Comparison of ENCODE assay signal across 8 mouse cellular contexts in the genomic region with DNA sequence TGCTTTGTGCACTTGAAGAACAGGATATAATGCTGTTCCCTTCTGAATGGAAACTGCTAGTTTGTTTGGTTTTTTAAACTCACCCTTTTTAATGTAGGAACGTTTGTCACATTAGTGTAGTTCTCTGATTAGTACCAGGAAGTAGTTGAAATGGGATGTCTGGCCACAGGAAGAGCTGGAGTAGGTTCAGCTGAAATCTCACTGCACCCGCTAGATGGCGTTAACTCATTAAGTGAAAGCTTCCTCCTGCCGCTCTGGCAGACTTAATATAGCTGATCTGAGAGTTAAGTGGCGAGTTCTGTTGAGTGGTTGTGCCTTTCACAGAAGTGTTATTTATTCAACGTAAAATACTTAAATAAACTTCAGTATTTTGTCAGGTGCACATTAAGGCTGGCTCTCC.
DNase-seq lines count a peak whose midpoint lies in the region; ATAC-seq and TF ChIP-seq lines count a peak whose summit lies in the region.

No protein-coding gene starts in this region.

- no peak for ATAC-seq in kidney, postnatal 0 days (replicated peaks; ENCODE audit: low FRiP score, low read depth)
- ATAC-seq in liver, embryonic 13.5 days (ENCODE audit: low read depth): no peak

- intact Hi-C loops in gastrocnemius, postnatal 14 days (cut with DNase I; ENCODE audit: low total_unique reads): loop anchor here (5.0 kb wide), 1 partner anchor 146 kb away; no protein-coding TSS in a partner anchor

- no peaks in the 10 kb centered on the region for H3K36me3 ChIP-seq in kidney, postnatal 0 days (ENCODE audit: insufficient read depth, low read length)
- H3K36me3 ChIP-seq in liver, embryonic 13.5 days: no peaks in the 10 kb centered on the region

- H3K27me3 ChIP-seq in kidney, postnatal 0 days (ENCODE audit: insufficient read depth, low read length): no peaks in the 10 kb centered on the region
- no peaks in the 10 kb centered on the region for H3K27me3 ChIP-seq in liver, embryonic 13.5 days

- no peak overlapping the region for H3K9ac ChIP-seq in kidney, postnatal 0 days (ENCODE audit: low read depth, low read length)
- H3K9ac ChIP-seq in liver, embryonic 13.5 days: no peak overlapping the region

- no peak overlapping the region for H3K4me3 ChIP-seq in kidney, postnatal 0 days (replicated peaks; ENCODE audit: low read depth, low read length)
- H3K4me3 ChIP-seq in liver, embryonic 13.5 days (replicated peaks): no peak overlapping the region

- H3K27ac ChIP-seq in kidney, postnatal 0 days: no peak overlapping the region
- no peak overlapping the region for H3K27ac ChIP-seq in liver, embryonic 13.5 days

- H3K9me3 ChIP-seq in kidney, postnatal 0 days (replicated peaks; ENCODE audit: low read length): no peaks in the 10 kb centered on the region
- no peaks in the 10 kb centered on the region for H3K9me3 ChIP-seq in liver, embryonic 13.5 days (replicated peaks)

- DNase-seq in A20 (ENCODE audit: low read depth, low spot score): peak; percentile 87
- DNase-seq in T-cell, adult 2 months (ENCODE audit: low spot score): peak; percentile 68
- peak; percentile 81 to 89 for DNase-seq in cerebellum, postnatal 25 days
- DNase-seq in gastrocnemius, postnatal 14 days: peak; percentile 78
- peak; percentile 96 for DNase-seq in kidney, postnatal 0 days (ENCODE audit: low spot score)
- peak; percentile 40 for DNase-seq in liver, embryonic 13.5 days
- DNase-seq in ovary, postnatal 10 days (ENCODE audit: low spot score): peak; percentile 35
- DNase-seq in thymus, postnatal 0 days (ENCODE audit: low spot score): peak; percentile 82

- peak; percentile 86 for TF ChIP-seq CTCF in kidney, postnatal 0 days (IDR thresholded peaks at IDR 0.05; ENCODE audit: low read depth)

- no peaks in the 10 kb centered on the region for H3K4me1 ChIP-seq in kidney, postnatal 0 days (replicated peaks; ENCODE audit: insufficient read depth, low read length)
- H3K4me1 ChIP-seq in liver, embryonic 13.5 days (replicated peaks): no peaks in the 10 kb centered on the region

- 5% methylated on average over 6 of the region's 6 CpGs for WGBS in kidney, postnatal 0 days
- WGBS in liver, embryonic 13.5 days (ENCODE audit: insufficient replicate concordance): 3% methylated on average over 6 of the region's 6 CpGs

- no peak overlapping the region for H3K4me2 ChIP-seq in kidney, postnatal 0 days (ENCODE audit: low read length)
- H3K4me2 ChIP-seq in liver, embryonic 13.5 days: no peak overlapping the region

Comparison
In these comparisons a context has a peak if more than half of its experiments do, and no peak if none do; other contexts are left out.
1. DNase-seq: peak in every context shown above with its lines; median percentile 96 in kidney, postnatal 0 days; 87 in A20; 85 in cerebellum, postnatal 25 days; 82 in thymus, postnatal 0 days; 78 in gastrocnemius, postnatal 14 days; 68 in T-cell, adult 2 months; 40 in liver, embryonic 13.5 days; 35 in ovary, postnatal 10 days.